Mouse (Mus musculus) hindbrain, embryonic 16.5 days (tissue): ENCODE data around the gene Hdac7. TPM values are rescaled to one million over a fixed set of nuclear protein-coding genes. Genes with fewer than 3 reads are reported as not detected.
"Not testable (repeated sequence)": the region's sequence is repeated elsewhere in the genome, so short reads cannot be mapped to it uniquely, and the experiment has no call there.

ENCODE experiments used
- ATAC-seq: fragments of 200-750 bp; cut with Nextera tagmentation; 2 replicates; pipeline ENCODE4 v1.8.0; 2017; ENCODE audit warnings: moderate TSS enrichment, moderate library complexity
- H3K27ac ChIP-seq: fragments of 300-500 bp; sonication (generic); 2 replicates; pipeline ENCODE4 v1.5.1; 2014; ENCODE audit warnings: low read depth, mild to moderate bottlenecking, control low read depth, low read length, moderate library complexity
- H3K27me3 ChIP-seq: fragments of 300-500 bp; sonication (generic); replicated peaks from 2 replicates; pipeline ENCODE4 v1.6.1; 2014; ENCODE audit warnings: low read length; ENCODE audit not compliant: control insufficient read depth, insufficient read depth
- H3K36me3 ChIP-seq: fragments of 300-500 bp; sonication (generic); 2 replicates; pipeline ENCODE4 v1.6.1; 2014; ENCODE audit warnings: mild to moderate bottlenecking, low read length, moderate library complexity, mixed read lengths; ENCODE audit not compliant: control insufficient read depth, insufficient read depth
- H3K4me1 ChIP-seq: fragments of 300-500 bp; sonication (generic); 2 replicates; pipeline ENCODE4 v1.6.1; 2014; ENCODE audit warnings: low read depth, low read length; ENCODE audit not compliant: control insufficient read depth, insufficient read depth
- H3K4me2 ChIP-seq: fragments of 300-500 bp; sonication (generic); 2 replicates; pipeline ENCODE4 v1.6.1; 2014; ENCODE audit warnings: mild to moderate bottlenecking, low read length, control low read depth, moderate library complexity
- H3K4me3 ChIP-seq: fragments of 300-500 bp; sonication (generic); 2 replicates; pipeline ENCODE4 v1.5.1; 2014; ENCODE audit warnings: mild to moderate bottlenecking, low read length, control low read depth, moderate library complexity
- H3K9ac ChIP-seq: fragments of 300-500 bp; sonication (generic); 2 replicates; pipeline ENCODE4 v1.6.1; 2014; ENCODE audit warnings: low read depth, mild to moderate bottlenecking, control low read depth, low read length, moderate library complexity
- H3K9me3 ChIP-seq: fragments of 300-500 bp; sonication (generic); 2 replicates; pipeline ENCODE4 v1.6.1; 2014; ENCODE audit warnings: mild to moderate bottlenecking, low read length, moderate library complexity; ENCODE audit not compliant: control insufficient read depth
- WGBS: fragments of 180-500 bp; shearing (Covaris S2); extraction: QIAGEN DNeasy Blood & Tissue Kit; methylation state at CpG from one replicate; pipeline ENCODE4 v1.1.7; 2014; 5-methylcytosine and 5-hydroxymethylcytosine counted together
- polyA plus RNA-seq: library from polyadenylated mRNA; unstranded; fragments of >200 nt; fragmentation: Nextera tagmentation; extraction: Ambion mirVana; gene quantifications from 2 replicates; pipeline ENCODE4 v1.2.1, GENCODE M21; 2015

The Hdac7 gene
- polyA plus RNA-seq, 1 experiment from 2014 or later = 25.2 TPM

DNA sequence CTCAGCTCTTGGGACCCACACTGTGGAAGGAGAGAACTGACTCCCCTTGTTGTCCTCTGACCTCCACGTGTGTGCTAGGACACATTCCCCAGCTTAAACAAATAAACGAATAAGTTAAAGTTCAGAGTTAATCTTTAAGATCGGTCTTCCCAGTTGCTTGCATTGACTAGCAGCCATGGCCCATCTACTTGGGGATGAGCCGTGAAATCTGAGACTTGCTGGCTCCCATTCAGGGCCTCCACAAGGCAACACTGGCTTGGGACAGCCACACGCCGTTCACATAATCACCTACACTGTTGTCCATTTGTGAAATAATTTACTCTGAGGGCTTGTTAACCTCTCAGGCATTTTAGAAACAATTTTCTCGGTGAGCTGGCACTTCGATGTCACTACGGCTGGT lies 29.4 kb upstream of the Hdac7 start:
- no peaks in the 10 kb centered on the region for H3K36me3 ChIP-seq
- no peaks in the 10 kb centered on the region for H3K4me1 ChIP-seq
- no peak overlapping the region for H3K9ac ChIP-seq
- no peaks in the 10 kb centered on the region for H3K9me3 ChIP-seq
- ATAC-seq = no peak
- H3K27ac ChIP-seq = no peak overlapping the region
- no peak overlapping the region for H3K4me2 ChIP-seq
- no peaks in the 10 kb centered on the region for H3K27me3 ChIP-seq
- no peak overlapping the region for H3K4me3 ChIP-seq
- 85% methylated on average over 9 of the region's 9 CpGs for WGBS

GRCm38 (mm10) chr15:97872161-97872560 lies 27.9 kb upstream of the Hdac7 start:
- WGBS = 90% methylated on average over 8 of the region's 8 CpGs
- ATAC-seq = no peak
- H3K4me3 ChIP-seq = no peak overlapping the region
- H3K27ac ChIP-seq = no peak overlapping the region
- no peak overlapping the region for H3K9ac ChIP-seq
- no peaks in the 10 kb centered on the region for H3K4me1 ChIP-seq
- no peaks in the 10 kb centered on the region for H3K27me3 ChIP-seq
- H3K9me3 ChIP-seq = no peaks in the 10 kb centered on the region
- no peaks in the 10 kb centered on the region for H3K36me3 ChIP-seq
- no peak overlapping the region for H3K4me2 ChIP-seq

GRCm38 (mm10) chr15:97871055-97872030 lies 27.0 kb upstream of the Hdac7 start:
- no peaks in the 10 kb centered on the region for H3K27me3 ChIP-seq
- no peak for ATAC-seq
- H3K36me3 ChIP-seq = no peaks in the 10 kb centered on the region
- 82% methylated on average over 19 of the region's 19 CpGs for WGBS
- no peak overlapping the region for H3K4me3 ChIP-seq
- no peak overlapping the region for H3K4me2 ChIP-seq
- H3K9ac ChIP-seq = no peak overlapping the region
- no peaks in the 10 kb centered on the region for H3K4me1 ChIP-seq
- H3K27ac ChIP-seq = no peak overlapping the region
- no peaks in the 10 kb centered on the region for H3K9me3 ChIP-seq

- H3K4me2 ChIP-seq, H3K9me3 ChIP-seq, H3K27me3 ChIP-seq, H3K4me3 ChIP-seq, H3K36me3 ChIP-seq, H3K27ac ChIP-seq, H3K9ac ChIP-seq, ATAC-seq, H3K4me1 ChIP-seq: not testable (repeated sequence)
- 87% methylated on average over 4 of the region's 4 CpGs for WGBS
Observed at GRCm38 (mm10) chr15:97870116-97870515, 25.8 kb upstream of the Hdac7 start.

- Histone ChIP-seq H3K27ac (no peak overlapping the region), H3K4me1 (no peaks in the 10 kb centered on the region), H3K36me3 (no peaks in the 10 kb centered on the region), H3K27me3 (no peaks in the 10 kb centered on the region), H3K4me2 (no peak overlapping the region), H3K9me3 (peaks cover 3% of the 10 kb centered on the region; the same call in 1 of the 2 replicates), H3K9ac (no peak overlapping the region), H3K4me3 (no peak overlapping the region)
- 90% methylated on average over 6 of the region's 6 CpGs for WGBS
- no peak for ATAC-seq
Observed at GRCm38 (mm10) chr15:97868985-97869384, 24.7 kb upstream of the Hdac7 start.

- 96% methylated on average over 2 of the region's 2 CpGs for WGBS
- ATAC-seq = no peak
- no peak overlapping the region for H3K27ac ChIP-seq
- H3K4me1 ChIP-seq = no peaks in the 10 kb centered on the region
- no peak overlapping the region for H3K4me3 ChIP-seq
- H3K27me3 ChIP-seq = 0 out of 2 replicates have a peak, but pooled peaks cover 2% of the 10 kb centered on the region
- H3K9me3 ChIP-seq = peaks cover 3% of the 10 kb centered on the region; the same call in 1 of the 2 replicates
- H3K4me2 ChIP-seq = no peak overlapping the region
- no peaks in the 10 kb centered on the region for H3K36me3 ChIP-seq
- H3K9ac ChIP-seq = no peak overlapping the region
Observed at GRCm38 (mm10) chr15:97865988-97866387, 21.7 kb upstream of the Hdac7 start.

- H3K4me2 ChIP-seq = no peak overlapping the region
- H3K4me1 ChIP-seq = no peaks in the 10 kb centered on the region
- H3K9ac ChIP-seq = no peak overlapping the region
- H3K36me3 ChIP-seq = no peaks in the 10 kb centered on the region
- ATAC-seq = no peak
- H3K27ac ChIP-seq = no peak overlapping the region
- H3K27me3 ChIP-seq = 0 out of 2 replicates have a peak, but pooled peaks cover 2% of the 10 kb centered on the region
- 66% methylated on average over 6 of the region's 6 CpGs for WGBS
- H3K9me3 ChIP-seq = peaks cover 3% of the 10 kb centered on the region; the same call in 1 of the 2 replicates
- H3K4me3 ChIP-seq = no peak overlapping the region
Observed at GRCm38 (mm10) chr15:97865175-97865574, 20.9 kb upstream of the Hdac7 start.

DNA sequence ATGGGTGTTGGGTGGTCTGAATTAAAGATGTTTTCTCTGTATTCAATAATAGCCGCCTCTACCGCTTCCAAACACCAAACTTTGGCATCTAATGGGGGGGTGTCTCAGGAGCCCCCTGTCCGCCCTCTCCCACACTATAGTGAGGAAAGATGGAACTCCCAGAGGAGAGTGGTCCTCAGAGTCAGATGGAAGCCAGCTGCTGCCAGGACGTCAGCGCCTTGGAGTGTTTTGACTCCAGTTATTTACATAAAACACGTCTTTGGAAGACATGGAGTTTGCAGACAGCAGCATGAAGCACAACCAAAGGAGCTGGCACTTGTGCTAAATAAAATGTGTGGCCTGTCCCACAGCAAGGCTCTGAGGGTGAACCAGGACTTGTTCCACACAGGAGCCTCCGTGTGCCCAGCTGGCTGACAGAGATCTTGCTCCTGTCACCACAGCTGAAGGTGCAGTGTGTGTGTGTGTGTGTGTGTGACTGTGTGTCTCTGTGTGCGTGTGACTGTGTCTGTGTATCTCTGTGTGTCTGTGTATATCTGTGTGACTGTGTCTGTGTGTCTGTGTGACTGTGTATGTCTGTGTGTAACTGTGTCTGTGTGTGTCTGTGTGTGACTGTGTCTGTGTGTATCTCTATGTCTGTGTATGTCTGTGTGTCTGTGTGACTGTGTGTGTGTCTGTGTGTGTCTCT lies 20.2 kb upstream of the Hdac7 start:
- Histone ChIP-seq H3K4me1 (no peaks in the 10 kb centered on the region), H3K9ac (no peak overlapping the region), H3K36me3 (no peaks in the 10 kb centered on the region), H3K27me3 (0 out of 2 replicates have a peak, but pooled peaks cover 2% of the 10 kb centered on the region), H3K4me2 (no peak overlapping the region), H3K9me3 (peaks cover 3% of the 10 kb centered on the region; the same call in 1 of the 2 replicates), H3K4me3 (no peak overlapping the region), H3K27ac (no peak overlapping the region)
- WGBS = 69% methylated on average over 8 of the region's 8 CpGs
- ATAC-seq = no peak

DNA sequence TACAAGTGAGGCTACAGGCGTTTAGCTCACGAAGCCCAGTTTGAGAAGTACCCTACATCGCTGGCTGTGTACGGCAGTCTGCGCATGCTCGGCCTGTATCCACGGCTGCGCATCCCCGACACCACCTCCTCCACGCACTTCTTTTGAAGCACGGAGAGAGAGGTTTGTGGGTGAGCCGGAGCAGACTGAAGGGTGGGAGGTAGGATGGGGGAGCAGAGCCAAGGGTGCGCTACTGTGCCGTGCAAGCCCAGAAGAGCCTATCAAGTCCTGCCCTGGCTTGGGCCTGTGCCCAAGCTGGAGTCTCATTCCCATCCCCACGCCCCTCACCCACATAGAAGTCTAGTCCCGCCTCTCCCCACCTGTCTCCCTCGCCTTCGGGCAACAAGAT lies 19.2 kb upstream of the Hdac7 start:
- no peak overlapping the region for H3K4me3 ChIP-seq
- H3K9me3 ChIP-seq = peaks cover 3% of the 10 kb centered on the region; the same call in 1 of the 2 replicates
- no peak overlapping the region for H3K4me2 ChIP-seq
- no peaks in the 10 kb centered on the region for H3K4me1 ChIP-seq
- WGBS = 84% methylated on average over 18 of the region's 18 CpGs
- no peak overlapping the region for H3K9ac ChIP-seq
- H3K36me3 ChIP-seq = no peaks in the 10 kb centered on the region
- H3K27me3 ChIP-seq = 0 out of 2 replicates have a peak, but pooled peaks cover 2% of the 10 kb centered on the region
- H3K27ac ChIP-seq = no peak overlapping the region
- ATAC-seq = no peak
